8 mouse cellular contexts compared by ENCODE assay signal in the genomic region with DNA sequence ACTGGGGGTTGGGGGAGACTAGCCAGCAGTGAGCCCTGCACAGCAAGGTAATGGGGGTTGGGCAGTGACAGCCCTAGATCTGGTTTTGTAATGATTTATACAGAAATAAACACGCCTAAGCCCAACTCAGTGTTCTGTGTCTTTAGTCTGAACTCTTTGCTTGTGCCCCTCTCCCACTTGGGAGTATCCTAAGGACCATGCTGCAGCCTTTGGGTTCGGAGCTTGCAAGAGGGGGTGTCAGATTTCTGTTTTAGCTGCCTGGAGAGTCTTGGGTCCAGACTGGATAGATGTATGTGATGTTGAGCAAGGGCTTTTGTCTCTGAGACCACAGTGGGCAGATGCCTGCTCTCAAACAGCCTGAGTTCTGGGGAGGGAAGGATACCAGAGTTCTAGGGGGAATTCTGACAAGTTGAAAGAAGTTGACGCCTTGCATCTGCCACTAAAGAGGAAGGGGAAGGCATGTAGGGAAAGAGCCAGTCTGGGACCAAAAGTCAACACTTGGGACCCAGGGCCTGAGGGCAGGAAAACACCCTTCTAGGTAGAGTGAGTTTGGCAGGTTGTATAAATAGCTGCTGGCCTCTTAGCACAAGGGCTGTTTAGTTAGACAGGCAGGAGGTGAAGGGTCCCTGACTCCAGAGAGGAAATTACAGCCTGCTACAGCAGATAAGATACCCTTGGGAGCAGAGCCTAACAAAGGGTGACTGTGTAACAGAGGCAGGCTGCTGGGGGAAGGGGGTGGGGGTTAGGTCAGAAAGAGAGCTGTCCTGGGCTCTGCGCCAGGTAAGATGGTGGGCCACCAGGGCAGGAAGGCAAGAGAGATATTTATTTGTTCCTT. TPM values are rescaled to one million over a fixed set of nuclear protein-coding genes. Genes with fewer than 3 reads are reported as not detected.
DNase-seq lines count a peak whose midpoint lies in the region; ATAC-seq lines count a peak whose summit lies in the region.

No protein-coding gene starts in this region.

- H3K4me3 ChIP-seq in heart, embryonic 12.5 days = peak overlapping the region; percentile 17; the same call in 1 of the 2 replicates
- no peak overlapping the region for H3K4me3 ChIP-seq in kidney, embryonic 15.5 days (replicated peaks)

- ATAC-seq in heart, embryonic 12.5 days (ENCODE audit: insufficient number of reproducible peaks, low FRiP score) = peak; percentile 84
- peak; percentile 65 for ATAC-seq in kidney, embryonic 15.5 days (replicated peaks; ENCODE audit: low FRiP score)

- WGBS in heart, embryonic 12.5 days = 4% methylated on average over 4 of the region's 4 CpGs
- 9% methylated on average over 4 of the region's 4 CpGs for WGBS in kidney, embryonic 15.5 days

- peaks cover 31% of the 10 kb centered on the region for H3K36me3 ChIP-seq in heart, embryonic 12.5 days
- peaks cover 21% of the 10 kb centered on the region for H3K36me3 ChIP-seq in kidney, embryonic 15.5 days

- DNase-seq in retina, postnatal 1 day = peak; percentile 82
- no peak for DNase-seq in retina, embryonic 14.5 days (ENCODE audit: low spot score)
- peak; percentile 63 for DNase-seq in lung, postnatal 36 days
- DNase-seq in left cerebral cortex, adult 8-10 months (ENCODE audit: low spot score in 2 of 2) = no peak
- no peak for DNase-seq in right cerebral cortex, postnatal 36 days (ENCODE audit: low spot score in 2 of 2)
- no peak for DNase-seq in layer of hippocampus, postnatal 10 days (ENCODE audit: low spot score in 2 of 2)

- H3K9ac ChIP-seq in heart, embryonic 12.5 days = peak overlapping the region; percentile 68
- 0 out of 2 replicates have a peak overlapping the region, but pooled peaks have one; percentile 15 for H3K9ac ChIP-seq in kidney, embryonic 15.5 days

- no peaks in the 10 kb centered on the region for H3K27me3 ChIP-seq in heart, embryonic 12.5 days (replicated peaks)
- H3K27me3 ChIP-seq in kidney, embryonic 15.5 days = no peaks in the 10 kb centered on the region

- peaks cover 69% of the 10 kb centered on the region for H3K4me1 ChIP-seq in heart, embryonic 12.5 days (replicated peaks)
- peaks cover 64% of the 10 kb centered on the region for H3K4me1 ChIP-seq in kidney, embryonic 15.5 days

- peak overlapping the region; percentile 99 for H3K27ac ChIP-seq in heart, embryonic 12.5 days (ENCODE audit: poor library complexity, severe bottlenecking)
- H3K27ac ChIP-seq in kidney, embryonic 15.5 days = peak overlapping the region; percentile 92

- H3K9me3 ChIP-seq in heart, embryonic 12.5 days (replicated peaks) = peaks cover 3% of the 10 kb centered on the region; the same call in 1 of the 2 replicates
- H3K9me3 ChIP-seq in kidney, embryonic 15.5 days (replicated peaks) = peaks cover 4% of the 10 kb centered on the region; the same call in 1 of the 2 replicates

- peak overlapping the region; percentile 56 for H3K4me2 ChIP-seq in heart, embryonic 12.5 days
- H3K4me2 ChIP-seq in kidney, embryonic 15.5 days = peak overlapping the region; percentile 34; the same call in 1 of the 2 replicates

RNA-seq across cellular contexts. Expression of a gene that starts 0.7 kb away (rescaled TPM):
- 285 and 294 TPM in 2 replicates for polyA plus RNA-seq in heart, embryonic 12.5 days (2016; fragmentation: Nextera tagmentation; extraction: Ambion mirVana)
- polyA plus RNA-seq in kidney, embryonic 15.5 days (2015; fragmentation: Nextera tagmentation; extraction: Ambion mirVana) = 32.6 and 34.4 TPM in 2 replicates
- 100 to 1,000 TPM; 143 to 158 (median 151) TPM for total RNA-seq in left cerebral cortex, adult 8-10 months (2022)
- total RNA-seq in layer of hippocampus, postnatal 10 days (2021) = 100 to 1,000 TPM; 109 TPM

RNA-seq across cellular contexts. Expression of a gene that starts 21.4 kb away (rescaled TPM):
- 31.6 and 35.3 TPM in 2 replicates for polyA plus RNA-seq in heart, embryonic 12.5 days (2016; fragmentation: Nextera tagmentation; extraction: Ambion mirVana)
- polyA plus RNA-seq in kidney, embryonic 15.5 days (2015; fragmentation: Nextera tagmentation; extraction: Ambion mirVana) = 17.0 and 17.6 TPM in 2 replicates
- 100 to 1,000 TPM; 110 to 142 (median 119) TPM for total RNA-seq in left cerebral cortex, adult 8-10 months (2022)
- total RNA-seq in layer of hippocampus, postnatal 10 days (2021) = 100 to 1,000 TPM in 1 of 2 experiments, 10 to 100 TPM in 1; 99.1 to 104 TPM

RNA-seq across cellular contexts. Expression of a gene that starts 25.5 kb away (rescaled TPM):
- 159 and 168 TPM in 2 replicates for polyA plus RNA-seq in heart, embryonic 12.5 days (2016; fragmentation: Nextera tagmentation; extraction: Ambion mirVana)
- polyA plus RNA-seq in kidney, embryonic 15.5 days (2015; fragmentation: Nextera tagmentation; extraction: Ambion mirVana) = 71.9 and 82.1 TPM in 2 replicates
- total RNA-seq in left cerebral cortex, adult 8-10 months (2022) = 10 to 100 TPM; 19.5 to 22.0 (median 21.4) TPM
- total RNA-seq in layer of hippocampus, postnatal 10 days (2021) = 10 to 100 TPM; 25.9 to 28.2 TPM

RNA-seq across cellular contexts. Expression of a gene that starts 34.0 kb away (rescaled TPM):
- polyA plus RNA-seq in heart, embryonic 12.5 days (2016; fragmentation: Nextera tagmentation; extraction: Ambion mirVana) = 45.6 and 47.2 TPM in 2 replicates
- 22.3 and 23.2 TPM in 2 replicates for polyA plus RNA-seq in kidney, embryonic 15.5 days (2015; fragmentation: Nextera tagmentation; extraction: Ambion mirVana)
- total RNA-seq in left cerebral cortex, adult 8-10 months (2022) = 10 to 100 TPM; 33.9 to 36.5 (median 34.8) TPM
- 10 to 100 TPM; 41.9 to 47.1 TPM for total RNA-seq in layer of hippocampus, postnatal 10 days (2021)

RNA-seq across cellular contexts. Expression of a gene that starts 45.4 kb away (rescaled TPM):
- 0.18 and 0.24 TPM in 2 replicates for polyA plus RNA-seq in heart, embryonic 12.5 days (2016; fragmentation: Nextera tagmentation; extraction: Ambion mirVana)
- polyA plus RNA-seq in kidney, embryonic 15.5 days (2015; fragmentation: Nextera tagmentation; extraction: Ambion mirVana) = 0.10 and 0.17 TPM in 2 replicates
- total RNA-seq in left cerebral cortex, adult 8-10 months (2022) = 1 to 10 TPM in 2 of 4 experiments, under 1 TPM in 2; 0.84 to 2.4 (median 1.1) TPM
- under 1 TPM; 0.45 to 0.64 TPM for total RNA-seq in layer of hippocampus, postnatal 10 days (2021)

Comparison
In these comparisons a context has a peak if more than half of its experiments do, and no peak if none do; other contexts are left out.
1. DNase-seq: peak in retina, postnatal 1 day (single experiment) and lung, postnatal 36 days (single experiment); none in retina, embryonic 14.5 days (single experiment), left cerebral cortex, adult 8-10 months (0 of 2), right cerebral cortex, postnatal 36 days (0 of 2) and layer of hippocampus, postnatal 10 days (0 of 2).